Mouse (Mus musculus) stomach, postnatal 0 days (tissue): ENCODE data around the gene Gpd1l. TPM values are rescaled to one million over a fixed set of nuclear protein-coding genes. Genes with fewer than 3 reads are reported as not detected.

Source experiments
- ATAC-seq: fragments of 200-750 bp; cut with Nextera tagmentation; 2 replicates; pipeline ENCODE4 v1.8.0; 2017; ENCODE audit not compliant: low FRiP score, low TSS enrichment
- DNase-seq: peaks from one replicate; pipeline ENCODE4 v3.0.0-alpha.2; 2016; ENCODE audit warnings: low spot score
- H3K27ac ChIP-seq: fragments of 300-500 bp; sonication (generic); replicated peaks from 2 replicates; pipeline ENCODE4 v1.5.1; 2014; ENCODE audit warnings: mild to moderate bottlenecking, control low read depth
- H3K27me3 ChIP-seq: fragments of 300-500 bp; sonication (generic); 2 replicates; pipeline ENCODE4 v1.6.1; 2014; ENCODE audit warnings: low read length; ENCODE audit not compliant: control insufficient read depth, insufficient read depth
- H3K36me3 ChIP-seq: fragments of 300-500 bp; sonication (generic); 2 replicates; pipeline ENCODE4 v1.6.1; 2014; ENCODE audit warnings: low read length, mixed read lengths; ENCODE audit not compliant: control insufficient read depth, insufficient read depth
- H3K4me1 ChIP-seq: fragments of 300-500 bp; sonication (generic); replicated peaks from 2 replicates; pipeline ENCODE4 v1.6.1; 2014; ENCODE audit warnings: antibody characterized with exemption; ENCODE audit not compliant: control insufficient read depth, insufficient read depth
- H3K4me2 ChIP-seq: fragments of 300-500 bp; sonication (generic); replicated peaks from 2 replicates; pipeline ENCODE4 v1.6.1; 2014; ENCODE audit warnings: low read depth, mild to moderate bottlenecking, control low read depth, moderate library complexity
- H3K4me3 ChIP-seq: fragments of 300-500 bp; sonication (generic); 2 replicates; pipeline ENCODE4 v1.5.1; 2014; ENCODE audit warnings: low read depth, low read length, control low read depth
- H3K9ac ChIP-seq: fragments of 300-500 bp; sonication (generic); 2 replicates; pipeline ENCODE4 v1.6.1; 2014; ENCODE audit warnings: mild to moderate bottlenecking, low read length, control low read depth, mixed read lengths
- H3K9me3 ChIP-seq: fragments of 300-500 bp; sonication (generic); 2 replicates; pipeline ENCODE4 v1.6.1; 2016; ENCODE audit warnings: low read length; ENCODE audit not compliant: control insufficient read depth
- CTCF ChIP-seq: IDR thresholded peaks from 2 replicates; pipeline ENCODE4 v1.5.1; 2016; ENCODE audit warnings: antibody characterized with exemption, low read depth, mild to moderate bottlenecking, moderate library complexity
- EP300 ChIP-seq: optimal IDR thresholded peaks from 2 replicates; pipeline ENCODE3; 2016; ENCODE audit warnings: antibody characterized with exemption
- WGBS: fragments of 180-500 bp; shearing (Covaris S2); extraction: QIAGEN DNeasy Blood & Tissue Kit; methylation state at CpG from one replicate; pipeline ENCODE4 v1.1.7; 2014; 5-methylcytosine and 5-hydroxymethylcytosine counted together
- polyA plus RNA-seq: library from polyadenylated mRNA; unstranded; fragments of >200 nt; fragmentation: Nextera tagmentation; extraction: Ambion mirVana; gene quantifications from 2 replicates; pipeline ENCODE4 v1.2.1, GENCODE M21; 2015

Gpd1l gene
- polyA plus RNA-seq, 1 experiment from 2014 or later, result 17.3 TPM

DNA sequence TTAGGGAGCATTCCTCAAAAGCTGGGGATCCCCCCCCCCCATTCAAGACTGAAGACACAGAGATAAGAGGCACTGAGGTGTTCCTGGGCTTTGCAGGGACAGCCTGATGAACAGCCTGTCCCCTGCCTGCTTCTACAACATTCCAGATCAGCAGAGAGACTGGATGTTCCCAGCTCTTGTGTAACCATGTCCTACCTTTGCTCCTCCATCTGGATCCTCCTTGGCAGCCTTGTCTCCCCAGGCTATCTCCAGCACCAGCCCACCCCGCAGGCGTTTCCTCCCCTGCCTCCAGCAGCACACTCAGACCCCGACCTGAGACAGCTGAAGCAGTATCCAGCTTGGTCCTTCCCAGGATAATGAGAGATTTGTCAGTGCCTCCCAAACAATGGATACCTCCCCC lies 30.3 kb upstream of the Gpd1l start:
- DNase-seq, result no peak
- H3K4me3 ChIP-seq, result no peak overlapping the region
- 56% methylated on average over 3 of the region's 3 CpGs for WGBS
- no peaks in the 10 kb centered on the region for H3K9me3 ChIP-seq
- H3K27ac ChIP-seq, result no peak overlapping the region
- H3K27me3 ChIP-seq, result no peaks in the 10 kb centered on the region
- H3K4me1 ChIP-seq, result no peaks in the 10 kb centered on the region
- TF ChIP-seq CTCF, result no peak
- TF ChIP-seq EP300, result no peak
- H3K9ac ChIP-seq, result no peak overlapping the region
- H3K36me3 ChIP-seq, result no peaks in the 10 kb centered on the region
- no peak overlapping the region for H3K4me2 ChIP-seq
- ATAC-seq, result no peak

- no peak for TF ChIP-seq EP300
- no peak for TF ChIP-seq CTCF
- no peaks in the 10 kb centered on the region for H3K4me1 ChIP-seq
- H3K4me3 ChIP-seq, result no peak overlapping the region
- no peak overlapping the region for H3K27ac ChIP-seq
- ATAC-seq, result no peak
- no peak overlapping the region for H3K9ac ChIP-seq
- WGBS, result 62% methylated on average over 6 of the region's 6 CpGs
- H3K4me2 ChIP-seq, result no peak overlapping the region
- no peaks in the 10 kb centered on the region for H3K36me3 ChIP-seq
- DNase-seq, result no peak
- no peaks in the 10 kb centered on the region for H3K9me3 ChIP-seq
- no peaks in the 10 kb centered on the region for H3K27me3 ChIP-seq
Measured at GRCm38 (mm10) chr9:114960844-114961243, 27.1 kb upstream of the Gpd1l start.

- H3K27me3 ChIP-seq, result no peaks in the 10 kb centered on the region
- no peaks in the 10 kb centered on the region for H3K36me3 ChIP-seq
- 59% methylated on average over 4 of the region's 4 CpGs for WGBS
- H3K27ac ChIP-seq, result no peak overlapping the region
- ATAC-seq (0 out of 2 replicates have a peak, but pooled peaks have one; percentile 25), DNase-seq (peak; percentile 40)
- no peak for TF ChIP-seq EP300
- TF ChIP-seq CTCF, result no peak
- no peak overlapping the region for H3K4me3 ChIP-seq
- H3K9ac ChIP-seq, result no peak overlapping the region
- no peaks in the 10 kb centered on the region for H3K4me1 ChIP-seq
- no peaks in the 10 kb centered on the region for H3K9me3 ChIP-seq
- H3K4me2 ChIP-seq, result no peak overlapping the region
Measured at GRCm38 (mm10) chr9:114960043-114960789, 26.4 kb upstream of the Gpd1l start.

- ATAC-seq, result peak; percentile 43
Measured at GRCm38 (mm10) chr9:114956945-114957344, 23.2 kb upstream of the Gpd1l start.

DNA sequence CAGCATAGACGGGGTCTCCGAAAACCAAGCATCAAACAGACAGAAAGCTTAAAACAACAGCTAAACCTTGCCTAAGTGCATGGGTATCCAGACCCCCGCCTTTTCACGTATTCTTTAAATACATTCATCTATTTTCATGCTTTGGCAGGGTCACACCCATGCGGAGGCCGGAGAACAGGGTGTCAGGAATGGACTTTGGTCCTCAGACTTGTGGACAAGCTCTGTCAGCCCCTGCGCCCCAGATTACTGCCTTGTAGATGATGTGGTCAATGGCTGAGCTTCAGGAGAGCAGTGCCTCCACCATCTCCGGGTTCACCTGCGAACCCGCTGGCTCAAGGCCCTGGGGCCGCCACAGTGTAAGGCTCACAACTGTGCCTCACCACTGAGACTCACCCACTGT lies 21.6 kb upstream of the Gpd1l start:
- TF ChIP-seq EP300, result no peak
- no peak for TF ChIP-seq CTCF
- no peak overlapping the region for H3K27ac ChIP-seq
- no peaks in the 10 kb centered on the region for H3K36me3 ChIP-seq
- WGBS, result 75% methylated on average over 11 of the region's 11 CpGs
- ATAC-seq, result peak; percentile 77
- DNase-seq, result peak; percentile 69
- H3K9ac ChIP-seq, result no peak overlapping the region
- H3K4me3 ChIP-seq, result no peak overlapping the region
- no peak overlapping the region for H3K4me2 ChIP-seq
- H3K27me3 ChIP-seq, result no peaks in the 10 kb centered on the region
- H3K4me1 ChIP-seq, result no peaks in the 10 kb centered on the region
- H3K9me3 ChIP-seq, result no peaks in the 10 kb centered on the region

More at GRCm38 (mm10) chr9:114956945-114957344, 23.2 kb upstream of the Gpd1l start:
- Histone ChIP-seq H3K9ac (no peak overlapping the region), H3K27ac (no peak overlapping the region), H3K9me3 (no peaks in the 10 kb centered on the region), H3K36me3 (no peaks in the 10 kb centered on the region), H3K27me3 (no peaks in the 10 kb centered on the region), H3K4me1 (no peaks in the 10 kb centered on the region), H3K4me3 (no peak overlapping the region), H3K4me2 (no peak overlapping the region)
- TF ChIP-seq CTCF (peak; percentile 88), EP300 (no peak)
- DNase-seq, result peak; percentile 25
- 34% methylated on average over 5 of the region's 5 CpGs for WGBS

DNA sequence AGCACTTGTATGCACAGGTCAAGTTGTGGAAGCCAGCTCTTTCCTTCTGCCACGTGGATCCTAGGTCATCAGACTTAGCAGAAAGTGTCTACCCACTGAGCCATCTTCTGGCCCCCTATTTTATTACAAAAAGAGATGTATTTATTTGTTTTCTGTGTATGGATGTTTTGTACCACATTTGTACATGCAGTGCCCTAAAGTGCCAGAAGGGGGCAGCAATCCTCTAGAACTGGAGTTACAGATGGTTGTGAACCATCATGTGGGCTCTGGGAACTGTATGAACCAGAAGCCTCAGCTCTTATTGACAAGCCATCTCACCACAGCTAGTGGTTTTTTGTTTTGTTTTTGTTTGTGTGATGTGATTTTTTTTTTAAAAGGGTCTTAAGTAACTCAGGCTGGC lies 19.1 kb upstream of the Gpd1l start:
- no peak overlapping the region for H3K4me3 ChIP-seq
- H3K36me3 ChIP-seq, result no peaks in the 10 kb centered on the region
- WGBS, result 50% methylated on average over 1 of the region's 1 CpGs
- H3K27me3 ChIP-seq, result no peaks in the 10 kb centered on the region
- no peak for ATAC-seq
- no peak for DNase-seq
- H3K4me2 ChIP-seq, result no peak overlapping the region
- H3K9me3 ChIP-seq, result no peaks in the 10 kb centered on the region
- H3K27ac ChIP-seq, result no peak overlapping the region
- H3K4me1 ChIP-seq, result peaks cover 2% of the 10 kb centered on the region; the same call in 1 of the 2 replicates
- TF ChIP-seq CTCF (peak; percentile 60), EP300 (no peak)
- no peak overlapping the region for H3K9ac ChIP-seq
